Mouse (Mus musculus) limb, embryonic 13.5 days (tissue): Measurements from ENCODE around the gene Clasrp. TPM values are rescaled to one million over a fixed set of nuclear protein-coding genes. Genes with fewer than 3 reads are reported as not detected.

ENCODE experiments used
- ATAC-seq: fragments of 200-750 bp; cut with Nextera tagmentation; 2 replicates; pipeline ENCODE4 v1.8.0; 2017; ENCODE audit warnings: low read depth, moderate number of reproducible peaks, moderate TSS enrichment; ENCODE audit not compliant: low FRiP score
- H3K27ac ChIP-seq: fragments of 300-500 bp; sonication (generic); 2 replicates; pipeline ENCODE4 v1.5.1; 2015; ENCODE audit warnings: inconsistent platforms, mild to moderate bottlenecking, moderate library complexity
- H3K27me3 ChIP-seq: fragments of 300-500 bp; sonication (generic); 2 replicates; pipeline ENCODE4 v1.6.1; 2015; ENCODE audit warnings: mild to moderate bottlenecking, inconsistent platforms
- H3K36me3 ChIP-seq: fragments of 300-500 bp; sonication (generic); 2 replicates; pipeline ENCODE4 v1.6.1; 2015; ENCODE audit warnings: inconsistent platforms, mild to moderate bottlenecking, moderate library complexity
- H3K4me1 ChIP-seq: fragments of 300-500 bp; sonication (generic); 2 replicates; pipeline ENCODE4 v1.6.1; 2015; ENCODE audit warnings: inconsistent platforms
- H3K4me2 ChIP-seq: fragments of 300-500 bp; sonication (generic); replicated peaks from 2 replicates; pipeline ENCODE4 v1.6.1; 2015; ENCODE audit warnings: inconsistent platforms, mild to moderate bottlenecking, moderate library complexity
- H3K4me3 ChIP-seq: fragments of 300-500 bp; sonication (generic); 2 replicates; pipeline ENCODE4 v1.5.1; 2015; ENCODE audit warnings: moderate library complexity, mild to moderate bottlenecking, inconsistent platforms
- H3K9ac ChIP-seq: fragments of 300-500 bp; sonication (generic); 2 replicates; pipeline ENCODE4 v1.6.1; 2015; ENCODE audit warnings: mild to moderate bottlenecking, inconsistent platforms
- H3K9me3 ChIP-seq: fragments of 300-500 bp; sonication (generic); 2 replicates; pipeline ENCODE4 v1.6.1; 2016; ENCODE audit warnings: inconsistent platforms
- WGBS: fragments of 180-500 bp; shearing (Covaris S2); methylation state at CpG from one replicate; pipeline ENCODE4 v1.1.7; 2015; 5-methylcytosine and 5-hydroxymethylcytosine counted together
- polyA plus RNA-seq: library from polyadenylated mRNA; unstranded; fragments of >200 nt; fragmentation: Nextera tagmentation; extraction: Ambion mirVana; gene quantifications from 2 replicates; pipeline ENCODE4 v1.2.1, GENCODE M21; 2015

The Clasrp gene
- polyA plus RNA-seq, 1 experiment from 2014 or later: 64.6 TPM

- H3K27ac ChIP-seq: no peak overlapping the region
- peaks cover 13% of the 10 kb centered on the region for H3K36me3 ChIP-seq
- peaks cover 61% of the 10 kb centered on the region for H3K27me3 ChIP-seq
- 55% methylated on average over 3 of the region's 3 CpGs for WGBS
- ATAC-seq: no peak
- no peaks in the 10 kb centered on the region for H3K9me3 ChIP-seq
- H3K9ac ChIP-seq: no peak overlapping the region
- no peak overlapping the region for H3K4me3 ChIP-seq
- peaks cover 29% of the 10 kb centered on the region for H3K4me1 ChIP-seq
- no peak overlapping the region for H3K4me2 ChIP-seq
These were observed 28.7 kb downstream of the Clasrp start for GRCm38 (mm10) chr7:19575559-19575958.

GRCm38 (mm10) chr7:19573776-19574140 is 30.5 kb downstream of the Clasrp start:
- H3K4me2 ChIP-seq: peak overlapping the region; percentile 89
- peak overlapping the region; percentile 87 for H3K9ac ChIP-seq
- peak overlapping the region; percentile 80 for H3K4me3 ChIP-seq
- H3K36me3 ChIP-seq: peaks cover 19% of the 10 kb centered on the region
- peaks cover 43% of the 10 kb centered on the region for H3K27me3 ChIP-seq
- ATAC-seq: no peak
- H3K9me3 ChIP-seq: no peaks in the 10 kb centered on the region
- peaks cover 29% of the 10 kb centered on the region for H3K4me1 ChIP-seq
- H3K27ac ChIP-seq: 0 out of 2 replicates have a peak overlapping the region, but pooled peaks have one; percentile 73
- WGBS: 21% methylated on average over 16 of the region's 16 CpGs

GRCm38 (mm10) chr7:19572926-19573775 is 31.1 kb downstream of the Clasrp start:
- under 1% methylated on average over 52 of the region's 53 CpGs for WGBS
- peak overlapping the region; percentile 87 for H3K9ac ChIP-seq
- peaks cover 27% of the 10 kb centered on the region for H3K4me1 ChIP-seq
- H3K4me2 ChIP-seq: peak overlapping the region; percentile 89
- H3K4me3 ChIP-seq: peak overlapping the region; percentile 80
- ATAC-seq: peak; percentile 85
- no peaks in the 10 kb centered on the region for H3K9me3 ChIP-seq
- H3K36me3 ChIP-seq: peaks cover 25% of the 10 kb centered on the region
- peaks cover 37% of the 10 kb centered on the region for H3K27me3 ChIP-seq
- peak overlapping the region; percentile 73 for H3K27ac ChIP-seq

- H3K9ac ChIP-seq: no peak overlapping the region
- peaks cover 45% of the 10 kb centered on the region for H3K36me3 ChIP-seq
- H3K4me3 ChIP-seq: no peak overlapping the region
- WGBS: 73% methylated on average over 3 of the region's 3 CpGs
- H3K4me1 ChIP-seq: peaks cover 14% of the 10 kb centered on the region
- no peaks in the 10 kb centered on the region for H3K9me3 ChIP-seq
- H3K27me3 ChIP-seq: peaks cover 2% of the 10 kb centered on the region; the same call in 1 of the 2 replicates
- H3K27ac ChIP-seq: no peak overlapping the region
- H3K4me2 ChIP-seq: no peak overlapping the region
- no peak for ATAC-seq
These were observed 34.6 kb downstream of the Clasrp start for GRCm38 (mm10) chr7:19569647-19570046.

GRCm38 (mm10) chr7:19567426-19567825 is 36.9 kb downstream of the Clasrp start:
- Histone ChIP-seq H3K27ac (no peak overlapping the region), H3K4me2 (no peak overlapping the region), H3K27me3 (no peaks in the 10 kb centered on the region), H3K4me1 (peaks cover 21% of the 10 kb centered on the region), H3K9ac (no peak overlapping the region), H3K9me3 (no peaks in the 10 kb centered on the region), H3K4me3 (no peak overlapping the region), H3K36me3 (peaks cover 55% of the 10 kb centered on the region)
- no peak for ATAC-seq
- 91% methylated on average over 8 of the region's 8 CpGs for WGBS

GRCm38 (mm10) chr7:19565803-19566202 is 38.5 kb downstream of the Clasrp start:
- WGBS: 92% methylated on average over 2 of the region's 2 CpGs
- peaks cover 55% of the 10 kb centered on the region for H3K36me3 ChIP-seq

GRCm38 (mm10) chr7:19564455-19564854 is 39.8 kb downstream of the Clasrp start:
- Histone ChIP-seq H3K9me3 (no peaks in the 10 kb centered on the region), H3K4me3 (no peak overlapping the region), H3K27ac (no peak overlapping the region), H3K4me2 (no peak overlapping the region), H3K27me3 (no peaks in the 10 kb centered on the region), H3K4me1 (peaks cover 30% of the 10 kb centered on the region), H3K9ac (no peak overlapping the region), H3K36me3 (peaks cover 43% of the 10 kb centered on the region)
- ATAC-seq: no peak
- WGBS: 86% methylated on average over 3 of the region's 4 CpGs

More at GRCm38 (mm10) chr7:19565803-19566202, 38.5 kb downstream of the Clasrp start:
- no peak overlapping the region for H3K4me3 ChIP-seq
- no peak overlapping the region for H3K27ac ChIP-seq
- H3K9me3 ChIP-seq: no peaks in the 10 kb centered on the region
- H3K4me1 ChIP-seq: peaks cover 17% of the 10 kb centered on the region
- no peaks in the 10 kb centered on the region for H3K27me3 ChIP-seq
- H3K4me2 ChIP-seq: no peak overlapping the region
- no peak overlapping the region for H3K9ac ChIP-seq
- no peak for ATAC-seq

GRCm38 (mm10) chr7:19563884-19564283 is 40.4 kb downstream of the Clasrp start:
- no peaks in the 10 kb centered on the region for H3K27me3 ChIP-seq
- no peak overlapping the region for H3K9ac ChIP-seq
- no peak for ATAC-seq
- H3K4me2 ChIP-seq: peak overlapping the region; percentile 99; the same call in 1 of the 2 replicates
- WGBS: 91% methylated on average over 3 of the region's 3 CpGs
- H3K4me3 ChIP-seq: no peak overlapping the region
- peaks cover 37% of the 10 kb centered on the region for H3K36me3 ChIP-seq
- H3K9me3 ChIP-seq: no peaks in the 10 kb centered on the region
- peaks cover 36% of the 10 kb centered on the region for H3K4me1 ChIP-seq
- H3K27ac ChIP-seq: no peak overlapping the region

GRCm38 (mm10) chr7:19562643-19563410 is 41.5 kb downstream of the Clasrp start, which contains the start of gene Ppp1r37:
Gene Ppp1r37 (minus strand): TSS chr7:19563076.
- peak; percentile 26; the same call in 1 of the 2 replicates for ATAC-seq
- peak within 1 kb of the TSS; percentile 98 for H3K9ac ChIP-seq
- H3K4me2 ChIP-seq: peak within 1 kb of the TSS; percentile 99
- peak within 1 kb of the TSS; percentile 99 for H3K4me3 ChIP-seq
- 2% methylated on average over 19 of the region's 19 CpGs for WGBS
- H3K27me3 ChIP-seq: no peaks in the 10 kb centered on the region
- H3K9me3 ChIP-seq: no peaks in the 10 kb centered on the region
- H3K36me3 ChIP-seq: peaks cover 36% of the 10 kb centered on the region
- peak within 1 kb of the TSS; percentile 83 for H3K27ac ChIP-seq
- H3K4me1 ChIP-seq: peaks cover 47% of the 10 kb centered on the region

GRCm38 (mm10) chr7:19561765-19562642 is 42.3 kb downstream of the Clasrp start:
- ATAC-seq: peak; percentile 87
- under 1% methylated on average over 102 of the region's 102 CpGs for WGBS
- peak overlapping the region; percentile 99 for H3K4me3 ChIP-seq
- H3K4me2 ChIP-seq: peak overlapping the region; percentile 99
- peak overlapping the region; percentile 98 for H3K9ac ChIP-seq
- peak overlapping the region; percentile 83 for H3K27ac ChIP-seq
- H3K27me3 ChIP-seq: no peaks in the 10 kb centered on the region
- peaks cover 41% of the 10 kb centered on the region for H3K36me3 ChIP-seq
- H3K9me3 ChIP-seq: no peaks in the 10 kb centered on the region
- H3K4me1 ChIP-seq: peaks cover 50% of the 10 kb centered on the region

- Histone ChIP-seq H3K4me3 (peak overlapping the region; percentile 99), H3K27ac (peak overlapping the region; percentile 83; the same call in 1 of the 2 replicates), H3K4me1 (peaks cover 50% of the 10 kb centered on the region), H3K9ac (peak overlapping the region; percentile 98), H3K4me2 (peak overlapping the region; percentile 99), H3K27me3 (no peaks in the 10 kb centered on the region), H3K36me3 (peaks cover 40% of the 10 kb centered on the region), H3K9me3 (no peaks in the 10 kb centered on the region)
- 0% methylated on average over 11 of the region's 11 CpGs for WGBS
- no peak for ATAC-seq
These were observed 42.9 kb downstream of the Clasrp start for GRCm38 (mm10) chr7:19561431-19561764.
